Mouse (Mus musculus) brown adipose tissue, adult 24 weeks (tissue): ENCODE results near the gene Gpr174. TPM values are rescaled to one million over a fixed set of nuclear protein-coding genes. Genes with fewer than 3 reads are reported as not detected.

Source experiments
- H3K27ac ChIP-seq: fragments of 200-500 bp; replicated peaks from 2 replicates; pipeline ENCODE4 v1.5.1; 2012; ENCODE audit warnings: low read depth, mild to moderate bottlenecking, low read length
- H3K4me1 ChIP-seq: fragments of 200-500 bp; 2 replicates; pipeline ENCODE4 v1.6.1; 2012; ENCODE audit warnings: low read length, mixed read lengths; ENCODE audit not compliant: control insufficient read depth, insufficient read depth, insufficient read length
- H3K4me3 ChIP-seq: fragments of 200-500 bp; 2 replicates; pipeline ENCODE4 v1.5.1; 2012; ENCODE audit warnings: low read depth, mild to moderate bottlenecking, low read length, moderate library complexity; ENCODE audit not compliant: insufficient read depth
- polyA plus RNA-seq: library from polyadenylated mRNA; stranded (reverse); fragments of >200 nt; gene quantifications from 2 replicates; pipeline ENCODE4 v1.2.4, GENCODE M21; 2012; ENCODE audit not compliant: missing spikeins, insufficient read depth, insufficient read length

The Gpr174 gene
- polyA plus RNA-seq, 1 experiment, result not detected

GRCm38 (mm10) chrX:107329849-107330248 lies 74.2 kb downstream of the Gpr174 start:
- no peak overlapping the region for H3K4me3 ChIP-seq
- no peaks in the 10 kb centered on the region for H3K4me1 ChIP-seq
- H3K27ac ChIP-seq, result no peak overlapping the region

DNA sequence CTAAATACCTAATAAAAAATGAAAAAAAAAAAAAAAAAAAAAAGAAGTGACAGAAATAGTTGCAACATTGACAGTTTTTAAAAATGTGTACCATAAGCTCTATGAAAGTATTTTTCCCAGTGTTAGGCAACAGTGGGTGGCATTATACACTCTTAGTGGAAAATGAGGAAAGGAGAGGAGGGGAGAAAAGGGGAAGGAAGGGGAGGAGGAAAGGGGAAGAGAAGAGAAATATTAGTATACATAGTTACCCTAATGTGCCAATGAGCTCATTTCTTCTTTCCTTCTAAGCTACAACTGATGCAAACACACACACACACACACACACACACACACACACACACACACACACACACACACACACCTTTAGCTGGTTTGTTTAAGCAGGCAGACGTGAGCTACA lies 80.9 kb downstream of the Gpr174 start:
- no peak overlapping the region for H3K27ac ChIP-seq
- H3K4me1 ChIP-seq, result no peaks in the 10 kb centered on the region

GRCm38 (mm10) chrX:107341980-107342379 lies 86.3 kb downstream of the Gpr174 start:
- Histone ChIP-seq H3K4me3 (no peak overlapping the region), H3K4me1 (no peaks in the 10 kb centered on the region), H3K27ac (no peak overlapping the region)

More for the DNA sequence above, 80.9 kb downstream of the Gpr174 start:
- H3K4me3 ChIP-seq, result no peak overlapping the region

Other genes with a start within 250 kb of the Gpr174 start
- not detected in 2 replicates for gene P2ry10, start 167.4 kb upstream of the Gpr174 start, polyA plus RNA-seq
- not detected in 2 replicates for gene P2ry10b, start 107.0 kb upstream of the Gpr174 start, polyA plus RNA-seq
- 6.3 and 7.8 TPM in 2 replicates for gene Itm2a, start 147.5 kb downstream of the Gpr174 start, polyA plus RNA-seq